Mouse (Mus musculus): Measurements from ENCODE around the gene Timm8a2. TPM values are rescaled to one million over a fixed set of nuclear protein-coding genes. Genes with fewer than 3 reads are reported as not detected.
A peak's percentile ranks its signal among the peaks of the same experiment; 100 is the strongest.

Timm8a2 gene
- total RNA-seq (2015; ENCODE audit: low replicate concordance) (not detected in 2 replicates), total RNA-seq (2017; ENCODE audit: low replicate concordance) (not detected in 2 replicates)

GRCm38 (mm10) chr14:122034451-122034850 is at the start of gene Timm8a2:
Gene Timm8a2 (plus strand): TSS chr14:122034674.
- 0 out of 2 replicates have a peak, but pooled peaks have one; percentile 5 for ATAC-seq (replicated peaks; ENCODE audit: low FRiP score, poor library complexity, severe bottlenecking)

GRCm38 (mm10) chr14:121985477-121985876 is 49.0 kb upstream of the Timm8a2 start:
- no peak for ATAC-seq (replicated peaks; ENCODE audit: low FRiP score, poor library complexity, severe bottlenecking)

- no peak for ATAC-seq (replicated peaks; ENCODE audit: low FRiP score, poor library complexity, severe bottlenecking)
Measured at GRCm38 (mm10) chr14:121986028-121986427, 48.4 kb upstream of the Timm8a2 start.

GRCm38 (mm10) chr14:121987287-121987686 is 47.2 kb upstream of the Timm8a2 start:
- ATAC-seq (replicated peaks; ENCODE audit: low FRiP score, poor library complexity, severe bottlenecking): no peak

- ATAC-seq (replicated peaks; ENCODE audit: low FRiP score, poor library complexity, severe bottlenecking): no peak
Measured at GRCm38 (mm10) chr14:121987691-121988090, 46.8 kb upstream of the Timm8a2 start.

GRCm38 (mm10) chr14:121989331-121989730 is 45.1 kb upstream of the Timm8a2 start:
- no peak for ATAC-seq (replicated peaks; ENCODE audit: low FRiP score, poor library complexity, severe bottlenecking)

GRCm38 (mm10) chr14:121989869-121990268 is 44.6 kb upstream of the Timm8a2 start:
- ATAC-seq (replicated peaks; ENCODE audit: low FRiP score, poor library complexity, severe bottlenecking): no peak

GRCm38 (mm10) chr14:121990897-121991296 is 43.6 kb upstream of the Timm8a2 start:
- ATAC-seq (replicated peaks; ENCODE audit: low FRiP score, poor library complexity, severe bottlenecking): no peak

- ATAC-seq (replicated peaks; ENCODE audit: low FRiP score, poor library complexity, severe bottlenecking): no peak
Measured at GRCm38 (mm10) chr14:121991921-121992320, 42.6 kb upstream of the Timm8a2 start.

GRCm38 (mm10) chr14:121992395-121993280 is 41.8 kb upstream of the Timm8a2 start:
- ATAC-seq (replicated peaks; ENCODE audit: low FRiP score, poor library complexity, severe bottlenecking): no peak

- no peak for ATAC-seq (replicated peaks; ENCODE audit: low FRiP score, poor library complexity, severe bottlenecking)
Measured at GRCm38 (mm10) chr14:121993616-121994015, 40.9 kb upstream of the Timm8a2 start.

- no peak for ATAC-seq (replicated peaks; ENCODE audit: low FRiP score, poor library complexity, severe bottlenecking)
Measured at GRCm38 (mm10) chr14:121994171-121994700, 40.2 kb upstream of the Timm8a2 start.

GRCm38 (mm10) chr14:121994846-121995556 is 39.5 kb upstream of the Timm8a2 start:
- no peak for ATAC-seq (replicated peaks; ENCODE audit: low FRiP score, poor library complexity, severe bottlenecking)

- ATAC-seq (replicated peaks; ENCODE audit: low FRiP score, poor library complexity, severe bottlenecking): no peak
Measured at GRCm38 (mm10) chr14:121995557-121995870, 39.0 kb upstream of the Timm8a2 start.

- no peak for ATAC-seq (replicated peaks; ENCODE audit: low FRiP score, poor library complexity, severe bottlenecking)
Measured at GRCm38 (mm10) chr14:121996786-121997185, 37.7 kb upstream of the Timm8a2 start.

GRCm38 (mm10) chr14:121999455-121999854 is 35.0 kb upstream of the Timm8a2 start:
- no peak for ATAC-seq (replicated peaks; ENCODE audit: low FRiP score, poor library complexity, severe bottlenecking)

- no peak for ATAC-seq (replicated peaks; ENCODE audit: low FRiP score, poor library complexity, severe bottlenecking)
Measured at GRCm38 (mm10) chr14:122000346-122001105, 33.9 kb upstream of the Timm8a2 start.

- ATAC-seq (replicated peaks; ENCODE audit: low FRiP score, poor library complexity, severe bottlenecking): no peak
Measured at GRCm38 (mm10) chr14:122002224-122002623, 32.2 kb upstream of the Timm8a2 start.

- ATAC-seq (replicated peaks; ENCODE audit: low FRiP score, poor library complexity, severe bottlenecking): no peak
Measured at GRCm38 (mm10) chr14:122003812-122004211, 30.7 kb upstream of the Timm8a2 start.

- ATAC-seq (replicated peaks; ENCODE audit: low FRiP score, poor library complexity, severe bottlenecking): no peak
Measured at GRCm38 (mm10) chr14:122008261-122008660, 26.2 kb upstream of the Timm8a2 start.
